Mouse (Mus musculus) hindbrain, embryonic 15.5 days (tissue): ENCODE measurements around the gene Rpp14. TPM values are rescaled to one million over a fixed set of nuclear protein-coding genes. Genes with fewer than 3 reads are reported as not detected.

ENCODE experiments used
- ATAC-seq: fragments of 200-750 bp; cut with Nextera tagmentation; 2 replicates; pipeline ENCODE4 v1.8.0; 2017; ENCODE audit warnings: low read depth, moderate number of reproducible peaks, moderate TSS enrichment; ENCODE audit not compliant: low FRiP score
- H3K27ac ChIP-seq: fragments of 300-500 bp; sonication (generic); replicated peaks from 2 replicates; pipeline ENCODE4 v1.5.1; 2015; ENCODE audit warnings: mild to moderate bottlenecking, inconsistent platforms
- H3K27me3 ChIP-seq: fragments of 300-500 bp; sonication (generic); 2 replicates; pipeline ENCODE4 v1.6.1; 2015; ENCODE audit warnings: control low read depth, inconsistent platforms
- H3K36me3 ChIP-seq: fragments of 300-500 bp; sonication (generic); 2 replicates; pipeline ENCODE4 v1.6.1; 2015; ENCODE audit warnings: control low read depth, inconsistent platforms
- H3K4me1 ChIP-seq: fragments of 300-500 bp; sonication (generic); replicated peaks from 2 replicates; pipeline ENCODE4 v1.6.1; 2015; ENCODE audit warnings: control low read depth, inconsistent platforms
- H3K4me2 ChIP-seq: fragments of 300-500 bp; sonication (generic); 2 replicates; pipeline ENCODE4 v1.6.1; 2015; ENCODE audit warnings: moderate library complexity, mild to moderate bottlenecking, inconsistent platforms
- H3K4me3 ChIP-seq: fragments of 300-500 bp; sonication (generic); 2 replicates; pipeline ENCODE4 v1.5.1; 2015; ENCODE audit warnings: mild to moderate bottlenecking, inconsistent platforms
- H3K9ac ChIP-seq: fragments of 300-500 bp; sonication (generic); 2 replicates; pipeline ENCODE4 v1.6.1; 2015; ENCODE audit warnings: inconsistent platforms
- H3K9me3 ChIP-seq: fragments of 300-500 bp; sonication (generic); 2 replicates; pipeline ENCODE4 v1.6.1; 2016; ENCODE audit warnings: control low read depth, inconsistent platforms
- WGBS: fragments of 180-500 bp; shearing (Covaris S2); methylation state at CpG from one replicate; pipeline ENCODE4 v1.1.7; 2015; 5-methylcytosine and 5-hydroxymethylcytosine counted together
- polyA plus RNA-seq: library from polyadenylated mRNA; unstranded; fragments of >200 nt; fragmentation: Nextera tagmentation; extraction: Ambion mirVana; gene quantifications from 2 replicates; pipeline ENCODE4 v1.2.1, GENCODE M21; 2015

The Rpp14 gene
- polyA plus RNA-seq, 1 experiment from 2014 or later: 47.4 TPM

DNA sequence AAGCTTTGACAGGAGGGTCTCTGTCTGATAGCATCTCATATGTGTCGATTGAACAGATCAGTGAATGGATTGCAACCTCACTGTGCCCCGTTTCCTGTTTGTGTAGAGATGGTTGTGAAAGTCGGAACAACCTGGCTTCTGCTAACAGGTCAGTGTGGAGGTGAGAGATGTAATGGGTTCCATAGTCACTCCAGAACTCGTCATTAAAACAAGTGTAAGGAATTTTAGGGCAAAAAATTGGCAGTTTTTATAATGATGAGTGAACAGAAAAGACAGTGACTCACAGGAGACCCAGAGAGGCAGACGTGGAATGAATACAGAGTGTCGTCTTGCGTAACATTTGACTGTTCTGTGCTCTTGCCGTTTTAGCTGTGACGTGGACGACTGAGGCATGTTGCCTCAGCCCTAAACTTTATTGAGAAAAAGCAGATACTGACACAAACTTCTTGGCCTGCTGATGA lies 19.4 kb downstream of the Rpp14 start:
- 65% methylated on average over 10 of the region's 10 CpGs for whole genome bisulfite sequencing
- Histone ChIP-seq H3K4me2 (peak overlapping the region; percentile 71), H3K9ac (peak overlapping the region; percentile 90; the same call in 1 of the 2 replicates), H3K4me1 (peaks cover 39% of the 10 kb centered on the region), H3K4me3 (peak overlapping the region; percentile 82), H3K27me3 (no peaks in the 10 kb centered on the region), H3K9me3 (no peaks in the 10 kb centered on the region), H3K27ac (no peak overlapping the region), H3K36me3 (no peaks in the 10 kb centered on the region)
- ATAC-seq: no peak

GRCm38 (mm10) chr14:8101886-8102285 lies 21.7 kb downstream of the Rpp14 start:
- no peaks in the 10 kb centered on the region for H3K27me3 ChIP-seq
- peaks cover 39% of the 10 kb centered on the region for H3K4me1 ChIP-seq
- no peak overlapping the region for H3K4me2 ChIP-seq
- no peak overlapping the region for H3K4me3 ChIP-seq
- H3K27ac ChIP-seq: no peak overlapping the region
- no peak overlapping the region for H3K9ac ChIP-seq
- ATAC-seq: no peak
- no peaks in the 10 kb centered on the region for H3K36me3 ChIP-seq
- no peaks in the 10 kb centered on the region for H3K9me3 ChIP-seq
- 82% methylated on average over 8 of the region's 8 CpGs for WGBS

DNA sequence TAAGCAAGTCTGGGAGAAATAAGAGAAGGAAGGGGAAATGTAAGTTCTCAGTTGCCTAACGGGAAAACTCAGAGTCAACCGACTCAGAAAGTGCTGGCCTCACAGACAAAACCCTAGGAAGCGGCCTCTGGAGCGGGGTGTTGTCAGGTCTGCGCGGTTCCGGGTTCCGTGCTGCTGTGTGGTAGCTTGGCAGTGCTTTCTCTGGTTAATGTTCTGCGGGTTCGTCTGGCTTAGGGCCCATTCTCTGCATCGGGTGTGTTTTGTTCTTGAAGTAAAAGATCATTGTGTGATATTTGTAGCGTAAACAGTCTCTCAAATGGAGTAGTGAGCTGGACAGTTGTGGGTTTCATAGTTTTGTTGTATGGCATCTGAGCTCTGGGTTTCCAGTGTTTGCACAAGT lies 22.5 kb downstream of the Rpp14 start:
- H3K4me3 ChIP-seq: no peak overlapping the region
- WGBS: 74% methylated on average over 12 of the region's 12 CpGs
- no peaks in the 10 kb centered on the region for H3K9me3 ChIP-seq
- H3K36me3 ChIP-seq: no peaks in the 10 kb centered on the region
- no peak overlapping the region for H3K9ac ChIP-seq
- no peak for ATAC-seq
- H3K27me3 ChIP-seq: no peaks in the 10 kb centered on the region
- H3K27ac ChIP-seq: no peak overlapping the region
- peaks cover 37% of the 10 kb centered on the region for H3K4me1 ChIP-seq
- no peak overlapping the region for H3K4me2 ChIP-seq

DNA sequence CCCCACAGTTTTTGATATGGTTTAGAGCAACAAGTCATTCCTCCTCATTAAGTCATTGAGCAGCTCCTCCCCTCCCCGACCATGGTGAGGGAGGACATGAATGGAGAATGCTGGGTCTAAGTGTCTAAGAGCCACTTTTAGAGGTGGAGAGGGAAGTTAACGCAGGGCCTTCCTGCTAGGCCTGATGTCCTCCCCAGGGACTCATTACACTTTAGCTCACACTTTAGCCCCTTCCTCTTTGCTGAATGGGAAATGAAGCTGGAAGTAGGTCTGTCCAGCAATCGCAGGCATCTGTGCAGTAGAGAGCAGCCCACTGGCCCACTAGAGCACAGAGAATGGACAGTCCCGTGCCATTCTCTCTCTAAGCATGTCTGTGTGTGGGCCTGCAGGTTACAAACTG lies 27.9 kb downstream of the Rpp14 start:
- 72% methylated on average over 4 of the region's 4 CpGs for WGBS
- Histone ChIP-seq H3K27ac (no peak overlapping the region), H3K4me1 (peaks cover 10% of the 10 kb centered on the region), H3K27me3 (no peaks in the 10 kb centered on the region), H3K9ac (no peak overlapping the region), H3K9me3 (no peaks in the 10 kb centered on the region), H3K4me2 (no peak overlapping the region), H3K36me3 (no peaks in the 10 kb centered on the region), H3K4me3 (no peak overlapping the region)
- no peak for ATAC-seq

DNA sequence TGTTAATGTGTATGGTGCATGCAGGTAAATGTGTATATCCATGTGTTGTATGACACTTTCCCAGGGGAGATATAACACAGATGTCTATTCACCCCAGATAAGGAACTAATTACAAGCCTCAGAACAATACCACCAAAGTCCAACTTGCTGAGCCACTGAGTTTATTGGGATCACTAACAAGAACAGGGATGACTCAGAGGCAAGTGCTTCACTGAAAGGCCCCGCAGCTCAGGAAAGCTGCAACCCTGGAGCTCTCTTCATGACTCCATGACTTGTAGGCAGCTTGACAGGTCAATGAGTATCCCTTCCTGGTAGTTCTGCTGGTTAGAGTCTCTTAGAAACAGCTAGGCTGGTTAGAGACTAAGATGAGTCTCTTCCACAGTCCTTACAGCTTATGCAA lies 28.8 kb downstream of the Rpp14 start:
- no peak overlapping the region for H3K4me2 ChIP-seq
- H3K36me3 ChIP-seq: no peaks in the 10 kb centered on the region
- 94% methylated on average over 1 of the region's 1 CpGs for WGBS
- H3K4me1 ChIP-seq: peaks cover under 1% of the 10 kb centered on the region; the same call in 1 of the 2 replicates
- no peak overlapping the region for H3K9ac ChIP-seq
- no peak overlapping the region for H3K4me3 ChIP-seq
- no peak overlapping the region for H3K27ac ChIP-seq
- no peaks in the 10 kb centered on the region for H3K9me3 ChIP-seq
- H3K27me3 ChIP-seq: no peaks in the 10 kb centered on the region
- no peak for ATAC-seq

GRCm38 (mm10) chr14:8111545-8111944 lies 31.4 kb downstream of the Rpp14 start:
- no peak overlapping the region for H3K9ac ChIP-seq
- H3K4me1 ChIP-seq: no peaks in the 10 kb centered on the region
- H3K27ac ChIP-seq: no peak overlapping the region
- WGBS: 87% methylated on average over 6 of the region's 6 CpGs
- no peaks in the 10 kb centered on the region for H3K36me3 ChIP-seq
- H3K9me3 ChIP-seq: no peaks in the 10 kb centered on the region
- no peak overlapping the region for H3K4me3 ChIP-seq
- no peak overlapping the region for H3K4me2 ChIP-seq
- H3K27me3 ChIP-seq: no peaks in the 10 kb centered on the region
- ATAC-seq: no peak

GRCm38 (mm10) chr14:8112036-8112435 lies 31.9 kb downstream of the Rpp14 start:
- no peak overlapping the region for H3K4me2 ChIP-seq
- ATAC-seq: no peak
- H3K4me1 ChIP-seq: no peaks in the 10 kb centered on the region
- WGBS: 94% methylated on average over 8 of the region's 8 CpGs
- no peaks in the 10 kb centered on the region for H3K9me3 ChIP-seq
- no peak overlapping the region for H3K4me3 ChIP-seq
- no peak overlapping the region for H3K9ac ChIP-seq
- no peaks in the 10 kb centered on the region for H3K36me3 ChIP-seq
- no peaks in the 10 kb centered on the region for H3K27me3 ChIP-seq
- H3K27ac ChIP-seq: no peak overlapping the region

DNA sequence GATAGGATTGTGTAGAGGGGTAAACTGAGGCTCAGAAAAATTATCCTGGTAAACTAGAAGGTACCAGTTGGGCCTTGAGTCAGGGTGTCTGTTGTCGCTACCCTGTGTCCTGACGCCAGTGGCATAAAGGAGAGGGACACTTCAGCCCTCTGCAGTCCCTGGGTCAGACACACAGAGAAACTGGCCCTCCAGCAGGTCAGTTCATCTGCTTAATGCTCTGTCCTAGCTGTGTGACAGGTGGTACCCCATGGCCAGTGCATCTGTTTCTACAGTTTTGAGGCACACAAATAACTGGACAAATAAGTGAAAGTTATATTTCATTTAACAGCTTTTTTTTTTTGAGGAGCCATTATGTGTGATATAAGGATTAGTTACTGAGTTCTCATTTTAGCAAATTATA lies 33.4 kb downstream of the Rpp14 start:
- 90% methylated on average over 2 of the region's 2 CpGs for WGBS
- H3K36me3 ChIP-seq: no peaks in the 10 kb centered on the region
- no peak overlapping the region for H3K27ac ChIP-seq
- no peaks in the 10 kb centered on the region for H3K9me3 ChIP-seq
- no peak for ATAC-seq
- no peaks in the 10 kb centered on the region for H3K27me3 ChIP-seq
- H3K4me1 ChIP-seq: no peaks in the 10 kb centered on the region
- H3K4me3 ChIP-seq: no peak overlapping the region
- H3K4me2 ChIP-seq: no peak overlapping the region
- no peak overlapping the region for H3K9ac ChIP-seq

- H3K9me3 ChIP-seq: no peaks in the 10 kb centered on the region
- no peak for ATAC-seq
- WGBS: 73% methylated on average over 3 of the region's 3 CpGs
Observed at GRCm38 (mm10) chr14:8114306-8114705, 34.1 kb downstream of the Rpp14 start.

GRCm38 (mm10) chr14:8114756-8115155 lies 34.6 kb downstream of the Rpp14 start:
- no peak for ATAC-seq
- H3K36me3 ChIP-seq: no peaks in the 10 kb centered on the region
- H3K27me3 ChIP-seq: no peaks in the 10 kb centered on the region
- no peak overlapping the region for H3K27ac ChIP-seq
- no peaks in the 10 kb centered on the region for H3K4me1 ChIP-seq
- WGBS: 86% methylated on average over 1 of the region's 1 CpGs
- no peak overlapping the region for H3K9ac ChIP-seq
- H3K9me3 ChIP-seq: no peaks in the 10 kb centered on the region
- H3K4me2 ChIP-seq: no peak overlapping the region
- H3K4me3 ChIP-seq: no peak overlapping the region

More at GRCm38 (mm10) chr14:8114306-8114705, 34.1 kb downstream of the Rpp14 start:
- H3K27ac ChIP-seq: no peak overlapping the region
- H3K27me3 ChIP-seq: no peaks in the 10 kb centered on the region
- no peak overlapping the region for H3K9ac ChIP-seq
- H3K4me2 ChIP-seq: no peak overlapping the region
- H3K36me3 ChIP-seq: no peaks in the 10 kb centered on the region
- no peak overlapping the region for H3K4me3 ChIP-seq
- no peaks in the 10 kb centered on the region for H3K4me1 ChIP-seq

- no peak for ATAC-seq
- Histone ChIP-seq H3K9me3 (no peaks in the 10 kb centered on the region), H3K27ac (no peak overlapping the region), H3K27me3 (no peaks in the 10 kb centered on the region), H3K9ac (no peak overlapping the region), H3K4me2 (no peak overlapping the region), H3K36me3 (peaks cover 2% of the 10 kb centered on the region; the same call in 1 of the 2 replicates), H3K4me3 (no peak overlapping the region), H3K4me1 (no peaks in the 10 kb centered on the region)
- 86% methylated on average over 4 of the region's 4 CpGs for WGBS
Observed at GRCm38 (mm10) chr14:8115772-8116171, 35.6 kb downstream of the Rpp14 start.

DNA sequence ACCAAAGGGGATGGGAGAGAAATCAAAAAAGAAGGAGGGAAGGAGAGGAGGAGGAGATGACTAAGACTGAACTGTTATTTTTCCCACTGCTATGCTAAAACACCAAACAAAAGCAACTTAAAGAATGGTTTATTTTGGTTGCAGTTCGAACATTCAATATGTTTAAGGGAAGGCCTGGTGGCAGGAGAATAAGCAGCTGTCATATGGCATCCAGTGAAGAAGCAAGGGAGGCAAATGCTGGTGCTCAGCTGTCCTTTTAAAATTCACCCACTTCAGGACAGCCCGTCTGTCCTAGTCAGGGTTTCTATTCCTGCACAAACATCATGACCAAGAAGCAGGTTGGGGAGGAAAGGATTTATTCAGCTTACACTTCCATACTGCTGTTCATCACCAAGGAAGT lies 37.2 kb downstream of the Rpp14 start:
- Histone ChIP-seq H3K4me1 (no peaks in the 10 kb centered on the region), H3K4me3 (no peak overlapping the region), H3K27ac (no peak overlapping the region), H3K36me3 (peaks cover 9% of the 10 kb centered on the region), H3K9me3 (no peaks in the 10 kb centered on the region), H3K9ac (no peak overlapping the region), H3K4me2 (no peak overlapping the region), H3K27me3 (no peaks in the 10 kb centered on the region)
- no peak for ATAC-seq
- 92% methylated on average over 2 of the region's 2 CpGs for WGBS

DNA sequence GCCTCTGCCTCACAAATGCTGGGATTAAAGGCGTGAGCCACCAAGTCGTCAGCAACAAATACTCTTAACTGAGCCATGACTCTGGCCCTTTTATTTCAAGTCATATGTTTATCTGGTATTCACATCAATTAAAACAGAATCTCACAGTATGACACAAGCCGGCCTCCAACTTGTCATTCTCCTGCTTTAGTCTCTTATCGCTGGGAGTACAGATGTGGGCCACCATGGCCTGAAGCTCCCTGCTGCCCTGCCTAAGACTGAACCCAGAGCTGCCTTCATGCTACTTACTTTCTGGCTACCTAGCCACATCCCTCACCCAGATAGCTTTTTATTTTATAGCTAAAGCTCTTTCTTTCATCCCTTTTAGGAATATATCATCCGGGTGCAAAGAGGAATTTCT lies 39.3 kb downstream of the Rpp14 start:
- WGBS: 85% methylated on average over 5 of the region's 5 CpGs
- H3K4me1 ChIP-seq: no peaks in the 10 kb centered on the region
- no peak for ATAC-seq
- no peak overlapping the region for H3K27ac ChIP-seq
- no peak overlapping the region for H3K9ac ChIP-seq
- no peaks in the 10 kb centered on the region for H3K27me3 ChIP-seq
- H3K4me2 ChIP-seq: no peak overlapping the region
- no peaks in the 10 kb centered on the region for H3K9me3 ChIP-seq
- peaks cover 23% of the 10 kb centered on the region for H3K36me3 ChIP-seq
- no peak overlapping the region for H3K4me3 ChIP-seq
